Mouse (Mus musculus) lung, adult 2 months (tissue): ENCODE measurements around the gene Dock9. TPM values are rescaled to one million over a fixed set of nuclear protein-coding genes. Genes with fewer than 3 reads are reported as not detected.

ENCODE experiments used
- DNase-seq: peaks from one replicate; pipeline ENCODE4 v3.0.0; 2022
- H3K4me1 ChIP-seq: fragments of 200-500 bp; 2 replicates; pipeline ENCODE4 v1.6.1; 2011; ENCODE audit warnings: low read length; ENCODE audit not compliant: control insufficient read depth, insufficient read depth
- H3K4me3 ChIP-seq: fragments of 200-500 bp; replicated peaks from 2 replicates; pipeline ENCODE3; 2011; ENCODE audit warnings: low read depth, mild to moderate bottlenecking, control low read depth, low read length; ENCODE audit errors: extremely low read depth
- CTCF ChIP-seq: fragments of 200-500 bp; IDR thresholded peaks from 2 replicates; pipeline ENCODE4 v1.5.1; 2011; ENCODE audit warnings: mild to moderate bottlenecking, low read length, control low read depth; ENCODE audit not compliant: insufficient read depth
- POLR2A ChIP-seq: fragments of 200-500 bp; IDR thresholded peaks from 2 replicates; pipeline ENCODE4 v1.6.1; 2011; ENCODE audit warnings: low read depth, mild to moderate bottlenecking, control low read depth, low read length, borderline replicate concordance; ENCODE audit errors: extremely low read depth
- WGBS: fragments of 180-500 bp; shearing (Covaris S2); methylation state at CpG from one replicate; pipeline ENCODE4 v1.1.7; 2018; 5-methylcytosine and 5-hydroxymethylcytosine counted together
- polyA plus RNA-seq: library from polyadenylated mRNA; depleted of rRNA; stranded (reverse); fragments of >200 nt; gene quantifications from 2 replicates; pipeline ENCODE4 v1.2.3, GENCODE M21; 2012

Gene Dock9
- polyA plus RNA-seq, 1 experiment: 73.3 TPM

- no peak for DNase-seq
- H3K4me3 ChIP-seq: no peak overlapping the region
- 81% methylated on average over 14 of the region's 14 CpGs for WGBS
- H3K4me1 ChIP-seq: no peaks in the 10 kb centered on the region; the same call in 1 of the 2 replicates
- TF ChIP-seq POLR2A (no peak), CTCF (no peak)
These were observed 251.9 kb downstream of the Dock9 start for GRCm38 (mm10) chr14:121545551-121546331.

DNA sequence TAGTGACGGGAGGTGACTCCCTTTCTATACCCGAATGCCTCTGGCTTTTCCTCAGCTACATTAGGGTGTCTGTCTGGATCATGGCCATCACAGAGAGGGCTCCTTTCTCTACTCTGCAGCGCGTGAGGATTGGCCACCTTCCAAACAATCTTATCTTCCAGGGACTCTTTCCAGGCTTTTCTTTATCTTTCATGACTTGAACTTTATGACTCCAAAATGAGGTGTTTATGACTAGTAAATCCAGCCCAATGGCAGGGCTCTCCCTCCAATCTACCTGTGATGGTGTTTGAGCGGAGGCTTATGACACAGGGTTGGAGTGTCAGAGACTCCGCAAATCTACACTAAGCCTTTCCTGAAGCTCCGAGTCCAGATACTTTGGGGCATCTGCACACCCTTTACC lies 256.4 kb downstream of the Dock9 start:
- TF ChIP-seq CTCF (no peak), POLR2A (no peak)
- 60% methylated on average over 7 of the region's 7 CpGs for WGBS
- Histone ChIP-seq H3K4me1 (no peaks in the 10 kb centered on the region), H3K4me3 (no peak overlapping the region)
- DNase-seq: no peak

DNA sequence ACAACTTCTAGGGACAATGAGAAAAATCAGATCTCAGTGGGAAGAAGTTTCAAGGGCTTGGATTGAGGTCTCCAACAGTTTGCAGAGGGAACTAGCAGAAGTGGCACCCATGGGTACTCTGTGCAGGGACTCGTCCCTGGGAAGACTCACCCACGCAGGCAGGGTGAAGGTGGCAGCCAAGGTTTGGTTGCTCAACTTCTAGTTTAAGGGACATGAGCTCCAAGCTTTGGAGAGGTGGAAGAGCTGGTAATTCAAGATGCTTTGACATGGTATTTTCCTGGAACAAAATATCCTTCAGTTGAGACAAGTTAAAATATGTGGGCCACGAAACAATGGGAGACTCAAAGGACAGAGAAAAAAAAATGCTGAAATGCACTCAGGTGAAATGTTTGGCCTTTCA lies 263.1 kb downstream of the Dock9 start:
- TF ChIP-seq CTCF (no peak), POLR2A (no peak)
- DNase-seq: no peak
- H3K4me3 ChIP-seq: no peak overlapping the region
- WGBS: 66% methylated on average over 3 of the region's 3 CpGs
- H3K4me1 ChIP-seq: no peaks in the 10 kb centered on the region

GRCm38 (mm10) chr14:121530853-121531252 lies 266.8 kb downstream of the Dock9 start:
- Histone ChIP-seq H3K4me1 (no peaks in the 10 kb centered on the region), H3K4me3 (no peak overlapping the region)
- WGBS: 75% methylated on average over 9 of the region's 9 CpGs
- TF ChIP-seq POLR2A (no peak), CTCF (no peak)
- no peak for DNase-seq

GRCm38 (mm10) chr14:121527883-121528282 lies 269.8 kb downstream of the Dock9 start:
- TF ChIP-seq CTCF (no peak), POLR2A (no peak)
- Histone ChIP-seq H3K4me1 (no peaks in the 10 kb centered on the region), H3K4me3 (no peak overlapping the region)
- 83% methylated on average over 3 of the region's 3 CpGs for WGBS
- no peak for DNase-seq

GRCm38 (mm10) chr14:121527201-121527600 lies 270.4 kb downstream of the Dock9 start:
- DNase-seq: no peak
- 57% methylated on average over 1 of the region's 1 CpGs for WGBS

GRCm38 (mm10) chr14:121521709-121522108 lies 275.9 kb downstream of the Dock9 start:
- Histone ChIP-seq H3K4me1 (peaks cover 3% of the 10 kb centered on the region), H3K4me3 (no peak overlapping the region)
- no peak for DNase-seq
- WGBS: 25% methylated on average over 4 of the region's 4 CpGs
- no peak for TF ChIP-seq POLR2A
- no peak for TF ChIP-seq CTCF

More at GRCm38 (mm10) chr14:121527201-121527600, 270.4 kb downstream of the Dock9 start:
- Histone ChIP-seq H3K4me1 (no peaks in the 10 kb centered on the region), H3K4me3 (no peak overlapping the region)
- TF ChIP-seq CTCF (no peak), POLR2A (no peak)

DNA sequence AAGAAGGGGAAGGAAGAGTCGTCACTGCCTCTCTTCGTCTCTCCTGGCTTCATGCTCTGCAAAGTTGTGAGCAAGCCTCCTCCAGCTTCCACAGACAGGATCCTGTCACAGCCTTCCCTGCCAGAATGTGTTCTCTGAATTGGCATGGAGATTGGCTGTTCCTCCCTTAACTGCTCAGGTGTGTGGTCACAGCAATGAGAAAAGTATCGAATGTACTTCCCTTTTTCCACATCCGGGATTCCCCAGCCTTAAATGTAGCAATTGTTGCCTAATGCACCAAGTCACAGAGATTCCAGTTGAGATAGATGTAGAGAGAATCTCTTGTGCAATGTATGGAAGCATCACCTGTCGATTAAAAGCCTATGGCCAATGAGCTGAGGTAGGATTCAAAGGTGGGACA lies 280.8 kb downstream of the Dock9 start:
- Histone ChIP-seq H3K4me1 (peaks cover 3% of the 10 kb centered on the region), H3K4me3 (no peak overlapping the region)
- TF ChIP-seq POLR2A (no peak), CTCF (no peak)
- WGBS: 81% methylated on average over 5 of the region's 5 CpGs
- DNase-seq: no peak

DNA sequence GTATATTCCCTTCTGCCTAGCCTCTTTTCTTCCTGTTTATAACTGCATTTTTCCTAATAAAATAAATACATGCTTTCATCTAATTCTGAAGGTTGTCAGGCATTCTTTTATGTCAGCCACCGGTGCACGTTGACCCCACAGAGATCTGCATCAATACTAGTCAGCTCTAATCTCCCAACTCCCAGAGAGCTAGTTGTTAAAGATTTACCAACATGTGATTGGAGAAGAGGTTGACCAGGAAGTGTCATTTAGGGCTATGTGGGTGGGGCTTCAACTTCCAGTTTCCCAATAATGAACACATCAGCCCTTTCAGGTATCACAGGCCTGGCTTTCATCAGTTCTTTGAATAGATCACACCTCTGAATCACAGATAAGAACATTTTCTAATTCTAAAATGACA lies 288.7 kb downstream of the Dock9 start:
- DNase-seq: no peak
- Histone ChIP-seq H3K4me3 (no peak overlapping the region), H3K4me1 (no peaks in the 10 kb centered on the region)
- no peak for TF ChIP-seq POLR2A
- TF ChIP-seq CTCF: no peak
- 56% methylated on average over 2 of the region's 2 CpGs for WGBS

GRCm38 (mm10) chr14:121506336-121506735 lies 291.3 kb downstream of the Dock9 start:
- no peak for DNase-seq
- WGBS: 32% methylated on average over 6 of the region's 6 CpGs
- no peaks in the 10 kb centered on the region for H3K4me1 ChIP-seq
- no peak for TF ChIP-seq CTCF
- no peak for TF ChIP-seq POLR2A
- H3K4me3 ChIP-seq: no peak overlapping the region
